Comparison of ENCODE assay signal across 9 mouse cellular contexts in the genomic region with DNA sequence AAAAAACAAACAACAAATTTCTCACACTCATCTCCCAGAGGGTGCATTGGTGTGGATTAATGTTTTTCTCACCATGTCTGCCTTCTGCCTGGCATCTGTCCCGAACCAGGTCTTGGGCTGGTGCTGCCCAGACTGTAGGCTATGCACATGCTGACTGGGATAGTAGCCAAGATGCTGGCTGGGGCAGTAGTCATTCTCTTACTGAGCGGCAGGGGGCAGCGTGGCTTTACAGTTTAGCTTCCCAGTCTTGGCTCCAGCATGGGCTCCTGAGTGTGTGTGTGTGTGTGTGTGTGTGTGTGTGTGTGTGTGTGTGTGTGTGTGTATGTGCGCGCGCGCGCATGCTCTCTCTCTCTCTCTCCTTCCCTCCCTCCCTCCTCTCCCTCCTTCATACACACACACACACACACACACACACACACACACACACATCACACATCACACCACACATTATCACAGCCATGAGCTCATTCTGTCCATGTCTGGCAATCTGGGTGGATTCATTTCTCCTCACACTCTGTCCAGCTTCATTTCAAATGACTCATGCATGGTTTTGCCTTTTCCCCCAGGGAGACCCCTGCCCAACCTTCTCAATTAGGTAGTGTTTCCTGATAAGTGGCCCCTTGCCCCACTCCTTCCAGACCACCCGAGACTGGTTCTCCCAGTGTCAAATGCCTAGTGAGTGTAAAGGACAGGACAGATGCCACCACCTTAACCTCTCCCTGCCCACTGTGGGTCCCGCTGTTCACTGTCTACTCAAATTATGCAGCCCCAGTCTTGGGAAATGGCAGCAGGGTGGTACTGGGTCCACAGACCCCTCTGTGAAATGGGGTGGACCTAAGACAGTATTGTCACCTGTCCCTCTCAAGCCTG. TPM values are rescaled to one million over a fixed set of nuclear protein-coding genes. Genes with fewer than 3 reads are reported as not detected.
DNase-seq lines count a peak whose midpoint lies in the region; ATAC-seq and TF ChIP-seq lines count a peak whose summit lies in the region.
"Had no signal": no experiment of that assay in that cellular context is flagged by ENCODE, and none has a peak within 500 bp of the region (broad histone marks: within the 10 kb centered on the region; RNA-seq: fewer than 3 reads in every experiment).

No protein-coding gene starts in this region.

- H3K4me3 ChIP-seq in heart, adult 2 months: no peak overlapping the region
- no peak overlapping the region for H3K4me3 ChIP-seq in heart, embryonic 12.5 days
- no peak overlapping the region for H3K4me3 ChIP-seq in forebrain, embryonic 15.5 days
- H3K4me3 ChIP-seq in hindbrain, embryonic 12.5 days: no peak overlapping the region
- H3K4me3 ChIP-seq: neural tube, embryonic 12.5 days had no signal

- H3K79me2 ChIP-seq in heart, adult 2 months (replicated peaks; ENCODE audit: control insufficient read depth, insufficient read depth, low read length): no peaks in the 10 kb centered on the region

- no peak overlapping the region for H3K4me2 ChIP-seq in heart, embryonic 12.5 days
- H3K4me2 ChIP-seq in forebrain, embryonic 15.5 days (replicated peaks): no peak overlapping the region
- no peak overlapping the region for H3K4me2 ChIP-seq in hindbrain, embryonic 12.5 days (replicated peaks)
- H3K4me2 ChIP-seq: neural tube, embryonic 12.5 days had no signal

- TF ChIP-seq POLR2A in heart, adult 2 months (IDR thresholded peaks at IDR 0.05; ENCODE audit: insufficient read depth, low read depth, low read length): no peak

- no peaks in the 10 kb centered on the region; the same call in 1 of the 2 replicates for H3K4me1 ChIP-seq in heart, adult 2 months (ENCODE audit: control insufficient read depth, insufficient read depth, low read length)
- peaks cover 15% of the 10 kb centered on the region for H3K4me1 ChIP-seq in heart, embryonic 12.5 days (replicated peaks)
- peaks cover 33% of the 10 kb centered on the region for H3K4me1 ChIP-seq in forebrain, embryonic 15.5 days
- peaks cover 23% of the 10 kb centered on the region for H3K4me1 ChIP-seq in hindbrain, embryonic 12.5 days

- peak; percentile 76 for TF ChIP-seq CTCF in heart, adult 2 months (IDR thresholded peaks at IDR 0.05)

- intact Hi-C loops in heart, adult 2 months (cut with DNase I): loop anchor here (1.0 to 5.0 kb wide), 2 partner anchors 180 to 309 kb away; no protein-coding TSS in a partner anchor
- intact Hi-C loops in left cerebral cortex, postnatal 25 days (cut with DNase I): loop anchor here (1.0 kb wide), 1 partner anchor 180 kb away; no protein-coding TSS in a partner anchor

- peak; percentile 85 for DNase-seq in heart, adult 2 months
- peak; percentile 58 for DNase-seq in c-Kit-positive CD71-negative TER-119-negative erythroid progenitor cells, embryonic 14.5 days (ENCODE audit: low read depth)
- DNase-seq in left cerebral cortex, postnatal 25 days (ENCODE audit: low spot score in 2 of 2): peak; percentile 88 to 94
- DNase-seq in natural killer cell, adult 2 months (ENCODE audit: low spot score in 2 of 2): peak; percentile 59 to 61
- DNase-seq in testis, postnatal 10 days (ENCODE audit: low spot score): peak; percentile 87

- 0 out of 2 replicates have a peak, but pooled peaks cover 1% of the 10 kb centered on the region for H3K27me3 ChIP-seq in heart, adult 2 months (ENCODE audit: control insufficient read depth, insufficient read depth, low read length)
- peaks cover 82% of the 10 kb centered on the region for H3K27me3 ChIP-seq in heart, embryonic 12.5 days (replicated peaks)
- peaks cover 66% of the 10 kb centered on the region for H3K27me3 ChIP-seq in forebrain, embryonic 15.5 days
- peaks cover 65% of the 10 kb centered on the region for H3K27me3 ChIP-seq in hindbrain, embryonic 12.5 days

- ATAC-seq in heart, embryonic 12.5 days (ENCODE audit: insufficient number of reproducible peaks, low FRiP score): no peak
- ATAC-seq in forebrain, embryonic 15.5 days (replicated peaks): peak; percentile 65
- peak; percentile 24; the same call in 1 of the 2 replicates for ATAC-seq in hindbrain, embryonic 12.5 days (ENCODE audit: low FRiP score)

- H3K27ac ChIP-seq in heart, adult 2 months: no peak overlapping the region
- no peak overlapping the region for H3K27ac ChIP-seq in heart, embryonic 12.5 days (ENCODE audit: poor library complexity, severe bottlenecking)
- H3K27ac ChIP-seq in forebrain, embryonic 15.5 days (replicated peaks): no peak overlapping the region
- no peak overlapping the region for H3K27ac ChIP-seq in hindbrain, embryonic 12.5 days
- H3K27ac ChIP-seq: neural tube, embryonic 12.5 days had no signal

- H3K9me3 ChIP-seq in heart, embryonic 12.5 days (replicated peaks): no peaks in the 10 kb centered on the region
- no peaks in the 10 kb centered on the region for H3K9me3 ChIP-seq in forebrain, embryonic 15.5 days
- no peaks in the 10 kb centered on the region for H3K9me3 ChIP-seq in hindbrain, embryonic 12.5 days (replicated peaks)
- H3K9me3 ChIP-seq: neural tube, embryonic 12.5 days had no signal

- no peaks in the 10 kb centered on the region for H3K36me3 ChIP-seq in heart, adult 2 months (ENCODE audit: control insufficient read depth, insufficient read depth, low read length)
- no peaks in the 10 kb centered on the region for H3K36me3 ChIP-seq in heart, embryonic 12.5 days
- H3K36me3 ChIP-seq in forebrain, embryonic 15.5 days: no peaks in the 10 kb centered on the region
- H3K36me3 ChIP-seq in hindbrain, embryonic 12.5 days: no peaks in the 10 kb centered on the region
- H3K36me3 ChIP-seq: neural tube, embryonic 12.5 days had no signal

- H3K9ac ChIP-seq in heart, adult 2 months (ENCODE audit: low read depth, low read length): no peak overlapping the region
- H3K9ac ChIP-seq in heart, embryonic 12.5 days: no peak overlapping the region
- H3K9ac ChIP-seq in forebrain, embryonic 15.5 days (replicated peaks): no peak overlapping the region
- no peak overlapping the region for H3K9ac ChIP-seq in hindbrain, embryonic 12.5 days
- H3K9ac ChIP-seq: neural tube, embryonic 12.5 days had no signal

- peak; percentile 80 for TF ChIP-seq EP300 in heart, adult 2 months (IDR thresholded peaks at IDR 0.05; ENCODE audit: insufficient read depth, low read depth, low read length)

- WGBS in heart, adult 2 months: 40% methylated on average over 10 of the region's 10 CpGs
- WGBS in heart, embryonic 12.5 days: 27% methylated on average over 9 of the region's 10 CpGs
- 29% methylated on average over 5 of the region's 10 CpGs for WGBS in forebrain, embryonic 15.5 days
- WGBS in hindbrain, embryonic 12.5 days: 36% methylated on average over 5 of the region's 10 CpGs

RNA-seq across cellular contexts. Expression of a gene that starts 3.8 kb away (rescaled TPM):
- total RNA-seq in heart, adult 2 months (2021): 1 to 10 TPM; 4.3 to 4.6 TPM
- polyA plus RNA-seq in heart, adult 2 months (2012; rRNA removed): 4.6 and 7.2 TPM in 2 replicates
- 4.5 and 5.0 TPM in 2 replicates for polyA plus RNA-seq in heart, embryonic 12.5 days (2016; fragmentation: Nextera tagmentation; extraction: Ambion mirVana)
- 1.9 and 2.9 TPM in 2 replicates for polyA plus RNA-seq in forebrain, embryonic 15.5 days (2015; fragmentation: Nextera tagmentation; extraction: Ambion mirVana)
- 6.1 and 6.9 TPM in 2 replicates for polyA plus RNA-seq in hindbrain, embryonic 12.5 days (2016; fragmentation: Nextera tagmentation; extraction: Ambion mirVana)
- total RNA-seq in left cerebral cortex, postnatal 25 days (2021): 10 to 100 TPM; 17.0 to 18.7 TPM

RNA-seq across cellular contexts. Expression of a gene that starts 12.4 kb away (rescaled TPM):
- total RNA-seq in heart, adult 2 months (2021): not detected
- not detected in 2 replicates for polyA plus RNA-seq in heart, adult 2 months (2012; rRNA removed)
- polyA plus RNA-seq in heart, embryonic 12.5 days (2016; fragmentation: Nextera tagmentation; extraction: Ambion mirVana): 0.08 TPM in 1 of 2 replicates, not detected in the other
- 1.2 and 2.2 TPM in 2 replicates for polyA plus RNA-seq in forebrain, embryonic 15.5 days (2015; fragmentation: Nextera tagmentation; extraction: Ambion mirVana)
- polyA plus RNA-seq in hindbrain, embryonic 12.5 days (2016; fragmentation: Nextera tagmentation; extraction: Ambion mirVana): 5.0 and 8.0 TPM in 2 replicates
- not detected for total RNA-seq in left cerebral cortex, postnatal 25 days (2021)
